In genomic region chr12:101026946-101027345, GRCm38 (mm10) we compare ENCODE assay signal across 8 mouse cellular contexts. TPM values are rescaled to one million over a fixed set of nuclear protein-coding genes. Genes with fewer than 3 reads are reported as not detected.
DNase-seq lines count a peak whose midpoint lies in the region; ATAC-seq and TF ChIP-seq lines count a peak whose summit lies in the region.

No protein-coding gene starts in this region.

- TF ChIP-seq EP300 in heart, adult 2 months (IDR thresholded peaks at IDR 0.05; ENCODE audit: insufficient read depth, low read depth, low read length): no peak

- peak overlapping the region; percentile 93 for H3K4me2 ChIP-seq in embryonic facial prominence, embryonic 11.5 days (ENCODE audit: low read depth, low read length)
- peak overlapping the region; percentile 95 for H3K4me2 ChIP-seq in kidney, embryonic 15.5 days
- peak overlapping the region; percentile 69 for H3K4me2 ChIP-seq in midbrain, embryonic 14.5 days (ENCODE audit: low read length)

- no peak for TF ChIP-seq CTCF in heart, adult 2 months (IDR thresholded peaks at IDR 0.05)
- TF ChIP-seq CTCF in E14TG2a.4 (conservative IDR thresholded peaks at IDR 0.05; ENCODE audit: low read length): no peak

- H3K4me1 ChIP-seq in heart, adult 2 months (ENCODE audit: control insufficient read depth, insufficient read depth, low read length): peaks cover 7% of the 10 kb centered on the region
- peaks cover 64% of the 10 kb centered on the region for H3K4me1 ChIP-seq in E14TG2a.4 (replicated peaks; ENCODE audit: low read depth, low read length)
- H3K4me1 ChIP-seq in embryonic facial prominence, embryonic 11.5 days (ENCODE audit: control insufficient read depth, insufficient read depth, low read length): no peaks in the 10 kb centered on the region; the same call in 1 of the 2 replicates
- H3K4me1 ChIP-seq in kidney, embryonic 15.5 days: peaks cover 57% of the 10 kb centered on the region
- peaks cover 38% of the 10 kb centered on the region for H3K4me1 ChIP-seq in midbrain, embryonic 14.5 days (ENCODE audit: control insufficient read depth, insufficient read depth, low read length)

- H3K9ac ChIP-seq in heart, adult 2 months (ENCODE audit: low read depth, low read length): no peak overlapping the region
- peak overlapping the region; percentile 32; the same call in 1 of the 2 replicates for H3K9ac ChIP-seq in embryonic facial prominence, embryonic 11.5 days (replicated peaks; ENCODE audit: low read length)
- peak overlapping the region; percentile 38; the same call in 1 of the 2 replicates for H3K9ac ChIP-seq in kidney, embryonic 15.5 days
- peak overlapping the region; percentile 45; the same call in 1 of the 2 replicates for H3K9ac ChIP-seq in midbrain, embryonic 14.5 days (replicated peaks; ENCODE audit: low read length)

- H3K4me3 ChIP-seq in heart, adult 2 months: peak overlapping the region; percentile 15; the same call in 1 of the 2 replicates
- peak overlapping the region; percentile 95 for H3K4me3 ChIP-seq in E14TG2a.4 (replicated peaks; ENCODE audit: low read length)
- peak overlapping the region; percentile 19 for H3K4me3 ChIP-seq in embryonic facial prominence, embryonic 11.5 days (ENCODE audit: low read depth, low read length)
- H3K4me3 ChIP-seq in kidney, embryonic 15.5 days (replicated peaks): peak overlapping the region; percentile 69
- peak overlapping the region; percentile 78 for H3K4me3 ChIP-seq in midbrain, embryonic 14.5 days (replicated peaks; ENCODE audit: low read depth, low read length)

- TF ChIP-seq POLR2A in heart, adult 2 months (IDR thresholded peaks at IDR 0.05; ENCODE audit: insufficient read depth, low read depth, low read length): no peak

- no peaks in the 10 kb centered on the region for H3K36me3 ChIP-seq in heart, adult 2 months (ENCODE audit: control insufficient read depth, insufficient read depth, low read length)
- H3K36me3 ChIP-seq in E14TG2a.4 (ENCODE audit: insufficient read depth, low read length): peaks cover 32% of the 10 kb centered on the region
- H3K36me3 ChIP-seq in embryonic facial prominence, embryonic 11.5 days (replicated peaks; ENCODE audit: control insufficient read depth, insufficient read depth, low read depth, low read length): no peaks in the 10 kb centered on the region
- peaks cover 9% of the 10 kb centered on the region for H3K36me3 ChIP-seq in kidney, embryonic 15.5 days
- H3K36me3 ChIP-seq in midbrain, embryonic 14.5 days (ENCODE audit: control insufficient read depth, insufficient read depth, low read length): peaks cover 2% of the 10 kb centered on the region; the same call in 1 of the 2 replicates

- no peaks in the 10 kb centered on the region for H3K9me3 ChIP-seq in E14TG2a.4 (ENCODE audit: low read length)
- H3K9me3 ChIP-seq in embryonic facial prominence, embryonic 11.5 days (replicated peaks; ENCODE audit: control insufficient read depth, low read length): no peaks in the 10 kb centered on the region
- no peaks in the 10 kb centered on the region for H3K9me3 ChIP-seq in kidney, embryonic 15.5 days (replicated peaks)
- H3K9me3 ChIP-seq in midbrain, embryonic 14.5 days (ENCODE audit: control insufficient read depth, low read length): no peaks in the 10 kb centered on the region

- peak overlapping the region; percentile 75 for H3K27ac ChIP-seq in heart, adult 2 months
- no peak overlapping the region for H3K27ac ChIP-seq in embryonic facial prominence, embryonic 11.5 days (replicated peaks; ENCODE audit: low read depth, low read length)
- peak overlapping the region; percentile 72 for H3K27ac ChIP-seq in kidney, embryonic 15.5 days
- H3K27ac ChIP-seq in midbrain, embryonic 14.5 days (replicated peaks; ENCODE audit: low read depth, low read length): 0 out of 2 replicates have a peak overlapping the region, but pooled peaks have one; percentile 9

- DNase-seq in heart, adult 2 months: no peak
- no peak for DNase-seq in heart, adult 9 months (ENCODE audit: low spot score in 2 of 2)
- no peak for DNase-seq in embryonic facial prominence, embryonic 11.5 days (ENCODE audit: low spot score)
- peak; percentile 59 for DNase-seq in midbrain, embryonic 14.5 days
- no peak for DNase-seq in thymus, postnatal 10 days (ENCODE audit: low spot score in 2 of 2)
- no peak for DNase-seq in ovary, postnatal 36 days (ENCODE audit: low spot score)

- ATAC-seq in embryonic facial prominence, embryonic 11.5 days (replicated peaks; ENCODE audit: insufficient number of reproducible peaks, low FRiP score, low TSS enrichment, low read depth): no peak
- no peak for ATAC-seq in kidney, embryonic 15.5 days (replicated peaks; ENCODE audit: low FRiP score)
- no peak for ATAC-seq in midbrain, embryonic 14.5 days (ENCODE audit: low FRiP score, low TSS enrichment)

- H3K27me3 ChIP-seq in heart, adult 2 months (ENCODE audit: control insufficient read depth, insufficient read depth, low read length): no peaks in the 10 kb centered on the region; the same call in 1 of the 2 replicates
- H3K27me3 ChIP-seq in E14TG2a.4 (ENCODE audit: insufficient read depth, low read length): no peaks in the 10 kb centered on the region; the same call in 1 of the 2 replicates
- peaks cover 10% of the 10 kb centered on the region for H3K27me3 ChIP-seq in embryonic facial prominence, embryonic 11.5 days (ENCODE audit: control insufficient read depth, insufficient read depth, low read length)
- peaks cover 9% of the 10 kb centered on the region for H3K27me3 ChIP-seq in kidney, embryonic 15.5 days
- H3K27me3 ChIP-seq in midbrain, embryonic 14.5 days (ENCODE audit: control insufficient read depth, insufficient read depth, low read length): no peaks in the 10 kb centered on the region

- intact Hi-C loops in heart, adult 2 months (cut with DNase I): loop anchor here (2.0 to 5.0 kb wide), 2 partner anchors 14 to 35 kb away; no protein-coding TSS in a partner anchor

- H3K79me2 ChIP-seq in heart, adult 2 months (replicated peaks; ENCODE audit: control insufficient read depth, insufficient read depth, low read length): no peaks in the 10 kb centered on the region

- 25% methylated on average over 14 of the region's 14 CpGs for WGBS in heart, adult 2 months
- 8% methylated on average over 14 of the region's 14 CpGs for WGBS in embryonic facial prominence, embryonic 11.5 days
- WGBS in kidney, embryonic 15.5 days: 5% methylated on average over 14 of the region's 14 CpGs
- 2% methylated on average over 14 of the region's 14 CpGs for WGBS in midbrain, embryonic 14.5 days

RNA-seq across cellular contexts. Expression of gene Ccdc88c, which starts 1.9 kb away (rescaled TPM):
- 1 to 10 TPM; 3.6 to 5.2 TPM for total RNA-seq in heart, adult 2 months (2021)
- 4.1 and 5.4 TPM in 2 replicates for polyA plus RNA-seq in heart, adult 2 months (2012; rRNA removed)
- polyA plus RNA-seq in embryonic facial prominence, embryonic 11.5 days (2014; fragmentation: Nextera tagmentation; extraction: Ambion mirVana): 4.8 and 5.2 TPM in 2 replicates
- polyA plus RNA-seq in kidney, embryonic 15.5 days (2015; fragmentation: Nextera tagmentation; extraction: Ambion mirVana): 12.5 and 12.7 TPM in 2 replicates
- 14.0 and 16.7 TPM in 2 replicates for polyA plus RNA-seq in midbrain, embryonic 14.5 days (2014; fragmentation: Nextera tagmentation; extraction: Ambion mirVana)

RNA-seq across cellular contexts. Expression of gene Ppp4r3a, which starts 56.6 kb away (rescaled TPM):
- 10 to 100 TPM; 22.7 to 23.7 TPM for total RNA-seq in heart, adult 2 months (2021)
- polyA plus RNA-seq in heart, adult 2 months (2012; rRNA removed): 6.7 and 10.6 TPM in 2 replicates
- 56.4 and 62.9 TPM in 2 replicates for polyA plus RNA-seq in embryonic facial prominence, embryonic 11.5 days (2014; fragmentation: Nextera tagmentation; extraction: Ambion mirVana)
- 43.5 and 44.0 TPM in 2 replicates for polyA plus RNA-seq in kidney, embryonic 15.5 days (2015; fragmentation: Nextera tagmentation; extraction: Ambion mirVana)
- polyA plus RNA-seq in midbrain, embryonic 14.5 days (2014; fragmentation: Nextera tagmentation; extraction: Ambion mirVana): 27.0 and 33.0 TPM in 2 replicates

Comparison
In these comparisons a context has a peak if more than half of its experiments do, and no peak if none do; other contexts are left out.
1. H3K4me3 ChIP-seq: peak in every context shown above with its lines; median percentile 95 in E14TG2a.4; 78 in midbrain, embryonic 14.5 days; 69 in kidney, embryonic 15.5 days; 19 in embryonic facial prominence, embryonic 11.5 days; 15 in heart, adult 2 months.